In genomic region chr7:100931926-100932480, GRCm38 (mm10) we compare ENCODE assay signal across 8 mouse cellular contexts. TPM values are rescaled to one million over a fixed set of nuclear protein-coding genes. Genes with fewer than 3 reads are reported as not detected.
A peak's percentile ranks its signal among the peaks of the same experiment; 100 is the strongest.
DNase-seq lines count a peak whose midpoint lies in the region; ATAC-seq lines count a peak whose summit lies in the region.

Gene Arhgef17, minus strand, starts transcription at chr7:100932107.

- intact Hi-C loops in heart, postnatal 36 days (cut with DNase I) = loop anchor here (1.0 kb wide), 1 partner anchor 25 kb away; no protein-coding TSS in a partner anchor
- intact Hi-C loops in left cerebral cortex, postnatal 4 days (cut with DNase I) = no loop called here

- H3K9me3 ChIP-seq in erythroblast, embryonic 14.5 days (ENCODE audit: control insufficient read depth, low read length) = peaks cover 4% of the 10 kb centered on the region; the same call in 1 of the 2 replicates
- H3K9me3 ChIP-seq in forebrain, embryonic 14.5 days (replicated peaks; ENCODE audit: control insufficient read depth, low read length) = no peaks in the 10 kb centered on the region
- H3K9me3 ChIP-seq in midbrain, embryonic 16.5 days (replicated peaks; ENCODE audit: control insufficient read depth, low read length, poor library complexity, severe bottlenecking) = no peaks in the 10 kb centered on the region

- no peak for DNase-seq in adrenal gland, adult 18-20 months (ENCODE audit: low spot score in 2 of 2)
- peak; percentile 85 for DNase-seq in forebrain, embryonic 14.5 days (ENCODE audit: low spot score)
- peak; percentile 65 to 72 for DNase-seq in heart, postnatal 36 days
- DNase-seq in left cerebral cortex, postnatal 4 days = peak; percentile 63

- WGBS in forebrain, embryonic 14.5 days = under 1% methylated on average over 35 of the region's 35 CpGs
- 1% methylated on average over 32 of the region's 35 CpGs for WGBS in midbrain, embryonic 16.5 days

- H3K4me2 ChIP-seq in forebrain, embryonic 14.5 days (ENCODE audit: low read length) = peak within 1 kb of the TSS; percentile 92
- peak within 1 kb of the TSS; percentile 67 for H3K4me2 ChIP-seq in midbrain, embryonic 16.5 days (ENCODE audit: low read length)

- H3K36me3 ChIP-seq in erythroblast, embryonic 14.5 days (ENCODE audit: control insufficient read depth) = no peaks in the 10 kb centered on the region; the same call in 1 of the 2 replicates
- no peaks in the 10 kb centered on the region for H3K36me3 ChIP-seq in forebrain, embryonic 14.5 days (ENCODE audit: control insufficient read depth, insufficient read depth, low read length)
- no peaks in the 10 kb centered on the region for H3K36me3 ChIP-seq in midbrain, embryonic 16.5 days (ENCODE audit: control insufficient read depth, insufficient read depth, low read length)

- H3K27ac ChIP-seq in forebrain, embryonic 14.5 days (ENCODE audit: low read depth, low read length) = peak within 1 kb of the TSS; percentile 89
- peak within 1 kb of the TSS; percentile 54 for H3K27ac ChIP-seq in midbrain, embryonic 16.5 days (ENCODE audit: low read length)

- peaks cover 77% of the 10 kb centered on the region for H3K27me3 ChIP-seq in erythroblast, embryonic 14.5 days (ENCODE audit: control insufficient read depth)
- 0 out of 2 replicates have a peak, but pooled peaks cover 6% of the 10 kb centered on the region for H3K27me3 ChIP-seq in forebrain, embryonic 14.5 days (replicated peaks; ENCODE audit: control insufficient read depth, insufficient read depth, low read length)
- H3K27me3 ChIP-seq in midbrain, embryonic 16.5 days (ENCODE audit: control insufficient read depth, insufficient read depth, low read depth, low read length) = peaks cover 18% of the 10 kb centered on the region

- H3K4me1 ChIP-seq in erythroblast, embryonic 14.5 days (ENCODE audit: control insufficient read depth) = peaks cover 15% of the 10 kb centered on the region
- H3K4me1 ChIP-seq in forebrain, embryonic 14.5 days (ENCODE audit: control insufficient read depth, insufficient read depth, low read length) = peaks cover 34% of the 10 kb centered on the region
- H3K4me1 ChIP-seq in midbrain, embryonic 16.5 days (ENCODE audit: control insufficient read depth, insufficient read depth, low read length) = peaks cover 3% of the 10 kb centered on the region

- H3K4me3 ChIP-seq in erythroblast, embryonic 14.5 days (replicated peaks) = peak within 1 kb of the TSS; percentile 54
- H3K4me3 ChIP-seq in forebrain, embryonic 14.5 days (ENCODE audit: low read depth, low read length) = peak within 1 kb of the TSS; percentile 51
- peak within 1 kb of the TSS; percentile 43 for H3K4me3 ChIP-seq in midbrain, embryonic 16.5 days (ENCODE audit: low read depth, low read length)

- H3K9ac ChIP-seq in forebrain, embryonic 14.5 days (ENCODE audit: low read length) = peak within 1 kb of the TSS; percentile 74
- H3K9ac ChIP-seq in midbrain, embryonic 16.5 days (ENCODE audit: low read depth, low read length) = peak within 1 kb of the TSS; percentile 23

- ATAC-seq in erythroblast, adult 5-6 weeks (replicated peaks; ENCODE audit: low FRiP score, poor library complexity, severe bottlenecking) = no peak
- ATAC-seq in forebrain, embryonic 14.5 days = peak; percentile 82
- ATAC-seq in midbrain, embryonic 16.5 days = peak; percentile 61
- ATAC-seq in megakaryocyte-erythroid progenitor cell, adult 5-6 weeks (replicated peaks; ENCODE audit: low FRiP score, low TSS enrichment, poor library complexity, severe bottlenecking) = no peak

RNA-seq across cellular contexts. Expression of gene Arhgef17, which starts in this region (rescaled TPM):
- 0.02 TPM in 2 replicates for polyA plus RNA-seq in erythroblast, embryonic 14.5 days (2012)
- 0.58 TPM in 1 of 2 replicates, not detected in the other for total RNA-seq in erythroblast, adult 5-6 weeks (2015; ENCODE audit: low replicate concordance)
- total RNA-seq in erythroblast, adult 5-6 weeks (2017; ENCODE audit: low replicate concordance) = not detected in 2 replicates
- 10 to 100 TPM; 50.4 to 79.5 TPM for total RNA-seq in adrenal gland, adult 18-20 months (2021)
- 8.0 and 8.8 TPM in 2 replicates for polyA plus RNA-seq in forebrain, embryonic 14.5 days (2014; fragmentation: Nextera tagmentation; extraction: Ambion mirVana)
- total RNA-seq in heart, postnatal 36 days (2021) = 10 to 100 TPM; 24.3 to 29.9 TPM
- 10 to 100 TPM; 44.2 to 45.3 TPM for total RNA-seq in left cerebral cortex, postnatal 4 days (2021)
- polyA plus RNA-seq in midbrain, embryonic 16.5 days (2015; fragmentation: Nextera tagmentation; extraction: Ambion mirVana) = 13.8 and 17.6 TPM in 2 replicates
- not detected in 2 replicates for total RNA-seq in megakaryocyte-erythroid progenitor cell, adult 5-6 weeks (2014; fragmentation: Nextera tagmentation)
- total RNA-seq in megakaryocyte-erythroid progenitor cell, adult 5-6 weeks (2017) = not detected in 2 replicates

Comparison
In these comparisons a context has a peak if more than half of its experiments do, and no peak if none do; other contexts are left out.
1. RNA of gene Arhgef17 (total RNA-seq): 50.4 to 79.5 TPM in adrenal gland, adult 18-20 months, 44.2 to 45.3 TPM in left cerebral cortex, postnatal 4 days and 24.3 to 29.9 TPM in heart, postnatal 36 days; 0.58 TPM in erythroblast, adult 5-6 weeks and not detected in megakaryocyte-erythroid progenitor cell, adult 5-6 weeks; every median in the first group is over 10 times any median in the second.
2. ATAC-seq: peak in forebrain, embryonic 14.5 days (single experiment) and midbrain, embryonic 16.5 days (single experiment); none in erythroblast, adult 5-6 weeks (single experiment) and megakaryocyte-erythroid progenitor cell, adult 5-6 weeks (single experiment).
3. DNase-seq: peak in forebrain, embryonic 14.5 days (single experiment), heart, postnatal 36 days (2 of 2) and left cerebral cortex, postnatal 4 days (single experiment); none in adrenal gland, adult 18-20 months (0 of 2).
4. Peak in every context shown above with its lines, with median percentiles within 50 percentile points of each other: H3K4me3 ChIP-seq.